Mouse (Mus musculus) kidney, embryonic 14.5 days (tissue): ENCODE measurements around the gene Iltifb. TPM values are rescaled to one million over a fixed set of nuclear protein-coding genes. Genes with fewer than 3 reads are reported as not detected.
"Not testable (repeated sequence)": the region's sequence is repeated elsewhere in the genome, so short reads cannot be mapped to it uniquely, and the experiment has no call there.

Experiments used
- ATAC-seq: fragments of 200-750 bp; cut with Nextera tagmentation; 2 replicates; pipeline ENCODE4 v1.8.0; 2017; ENCODE audit warnings: moderate number of reproducible peaks, mild to moderate bottlenecking, moderate TSS enrichment, moderate library complexity; ENCODE audit not compliant: low FRiP score, low TSS enrichment
- H3K27ac ChIP-seq: fragments of 300-500 bp; sonication (generic); 2 replicates; pipeline ENCODE4 v1.5.1; 2014; ENCODE audit warnings: low read depth, mild to moderate bottlenecking, low read length, moderate library complexity, mixed read lengths
- H3K27me3 ChIP-seq: fragments of 300-500 bp; sonication (generic); 2 replicates; pipeline ENCODE4 v1.6.1; 2014; ENCODE audit warnings: mild to moderate bottlenecking, low read length; ENCODE audit not compliant: control insufficient read depth, insufficient read depth
- H3K36me3 ChIP-seq: fragments of 300-500 bp; sonication (generic); 2 replicates; pipeline ENCODE4 v1.6.1; 2014; ENCODE audit warnings: low read length, mixed read lengths; ENCODE audit not compliant: control insufficient read depth, insufficient read depth
- H3K4me1 ChIP-seq: fragments of 300-500 bp; sonication (generic); 2 replicates; pipeline ENCODE4 v1.6.1; 2014; ENCODE audit warnings: low read length, mixed read lengths; ENCODE audit not compliant: control insufficient read depth, insufficient read depth
- H3K4me2 ChIP-seq: fragments of 300-500 bp; sonication (generic); replicated peaks from 2 replicates; pipeline ENCODE4 v1.6.1; 2014; ENCODE audit warnings: low read depth, mild to moderate bottlenecking, low read length
- H3K4me3 ChIP-seq: fragments of 300-500 bp; sonication (generic); 2 replicates; pipeline ENCODE4 v1.5.1; 2014; ENCODE audit warnings: mild to moderate bottlenecking, low read length
- H3K9ac ChIP-seq: fragments of 300-500 bp; sonication (generic); 2 replicates; pipeline ENCODE4 v1.6.1; 2014; ENCODE audit warnings: low read depth, mild to moderate bottlenecking, low read length, moderate library complexity
- H3K9me3 ChIP-seq: fragments of 300-500 bp; sonication (generic); 2 replicates; pipeline ENCODE4 v1.6.1; 2016; ENCODE audit warnings: low read length; ENCODE audit not compliant: control insufficient read depth
- WGBS: fragments of 180-500 bp; shearing (Covaris S2); extraction: QIAGEN DNeasy Blood & Tissue Kit; methylation state at CpG from one replicate; pipeline ENCODE4 v1.1.7; 2014; 5-methylcytosine and 5-hydroxymethylcytosine counted together
- polyA plus RNA-seq: library from polyadenylated mRNA; unstranded; fragments of >200 nt; fragmentation: Nextera tagmentation; extraction: Ambion mirVana; gene quantifications from 2 replicates; pipeline ENCODE4 v1.2.1, GENCODE M21; 2014

Gene Iltifb
- polyA plus RNA-seq, 1 experiment from 2014 or later: not detected

DNA sequence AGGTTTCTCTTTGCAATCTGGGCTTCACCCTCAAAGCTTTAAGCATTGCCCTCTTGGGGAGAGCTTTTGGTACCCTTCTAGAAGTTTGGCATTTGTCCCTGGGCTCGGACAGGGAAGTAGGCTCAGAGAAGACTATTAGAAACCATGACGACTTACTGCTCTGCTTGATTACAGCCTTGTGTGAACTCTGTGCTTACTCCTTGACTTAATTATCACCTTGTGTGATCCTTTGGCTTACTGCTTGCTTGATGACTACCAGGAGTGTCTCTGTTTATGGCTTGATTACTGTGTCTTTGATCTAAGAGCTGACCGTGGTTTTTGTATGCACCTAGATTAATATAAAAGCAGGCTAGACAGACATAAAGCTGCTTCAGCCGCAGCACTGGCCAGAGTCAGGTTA lies 16.8 kb downstream of the Iltifb start:
- H3K4me3 ChIP-seq, H3K9me3 ChIP-seq, H3K27ac ChIP-seq, H3K36me3 ChIP-seq, H3K4me1 ChIP-seq, ATAC-seq, H3K9ac ChIP-seq, H3K27me3 ChIP-seq, H3K4me2 ChIP-seq: not testable (repeated sequence)
- WGBS: no CpG with 5 or more reads among the region's 4 CpGs

DNA sequence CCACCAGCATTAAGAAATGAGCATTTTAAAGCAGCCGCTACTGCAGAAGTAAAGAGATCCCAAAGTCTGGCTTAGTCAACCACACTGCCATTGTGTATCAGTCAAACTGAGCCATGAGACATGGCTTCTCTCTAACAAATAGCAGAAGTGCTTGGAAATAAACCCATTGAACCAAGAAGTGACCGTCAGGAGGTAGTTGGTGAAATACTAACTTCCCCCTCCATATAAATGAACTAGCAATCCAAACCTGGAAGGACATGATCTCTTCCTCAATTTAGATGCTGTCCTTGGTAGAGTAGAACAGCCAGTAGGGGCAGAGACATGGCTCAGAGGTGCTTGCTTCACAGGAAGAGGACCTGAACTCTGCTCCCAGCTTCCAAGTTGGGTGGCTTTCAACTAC lies 23.4 kb downstream of the Iltifb start:
- not testable (repeated sequence) for H3K9ac ChIP-seq, H3K4me2 ChIP-seq, H3K4me3 ChIP-seq, H3K4me1 ChIP-seq, ATAC-seq, H3K27me3 ChIP-seq, H3K36me3 ChIP-seq, H3K9me3 ChIP-seq, H3K27ac ChIP-seq
- WGBS: 100% methylated on average over 1 of the region's 2 CpGs

DNA sequence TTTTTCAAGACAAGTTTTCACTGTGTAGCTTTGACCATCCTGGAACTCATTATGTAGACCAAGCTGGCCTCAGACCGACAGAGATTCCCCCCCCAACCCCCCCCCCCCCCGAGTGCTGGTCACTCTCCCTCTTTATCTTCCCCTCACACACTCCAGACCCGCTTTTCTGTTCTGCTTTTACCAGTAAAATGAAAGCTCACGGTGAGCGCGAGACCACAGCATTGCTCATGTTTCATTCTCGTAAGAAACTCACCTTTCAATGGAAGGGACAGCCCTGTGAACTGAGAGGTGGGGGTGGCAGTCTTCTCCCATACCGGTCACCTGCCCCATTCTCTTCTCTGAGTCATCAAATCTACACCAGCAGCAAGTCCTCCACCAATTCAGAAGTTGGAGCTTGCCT lies 26.0 kb downstream of the Iltifb start:
- not testable (repeated sequence) for H3K27ac ChIP-seq, H3K9ac ChIP-seq, H3K4me2 ChIP-seq, H3K4me1 ChIP-seq, H3K4me3 ChIP-seq, ATAC-seq, H3K9me3 ChIP-seq, H3K36me3 ChIP-seq, H3K27me3 ChIP-seq
- WGBS: 67% methylated on average over 1 of the region's 8 CpGs

DNA sequence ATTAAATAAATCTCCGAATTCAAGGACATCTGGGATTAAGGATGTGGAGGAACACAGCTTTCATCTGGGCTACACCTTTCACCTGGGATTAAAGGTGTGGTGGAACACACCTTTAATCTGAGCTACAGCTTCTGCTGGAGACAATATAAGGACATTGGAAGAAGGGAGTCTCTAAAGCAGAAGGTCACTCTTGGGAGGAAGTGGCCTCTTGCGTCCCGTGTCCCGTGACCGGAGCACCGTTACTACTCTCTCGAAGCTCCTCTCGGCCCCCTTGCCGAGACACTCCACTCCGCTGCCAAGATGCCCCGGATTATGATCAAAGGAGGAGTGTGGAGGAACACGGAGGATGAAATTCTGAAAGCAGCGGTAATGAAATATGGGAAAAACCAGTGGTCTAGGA lies 36.5 kb downstream of the Iltifb start, which contains the start of gene Gm32802:
TSS of gene Gm32802 (plus strand) at position 301 of the 400 bp plus-strand sequence.
- not testable (repeated sequence) for H3K4me2 ChIP-seq, ATAC-seq
- WGBS: no CpG with 5 or more reads among the region's 13 CpGs

DNA sequence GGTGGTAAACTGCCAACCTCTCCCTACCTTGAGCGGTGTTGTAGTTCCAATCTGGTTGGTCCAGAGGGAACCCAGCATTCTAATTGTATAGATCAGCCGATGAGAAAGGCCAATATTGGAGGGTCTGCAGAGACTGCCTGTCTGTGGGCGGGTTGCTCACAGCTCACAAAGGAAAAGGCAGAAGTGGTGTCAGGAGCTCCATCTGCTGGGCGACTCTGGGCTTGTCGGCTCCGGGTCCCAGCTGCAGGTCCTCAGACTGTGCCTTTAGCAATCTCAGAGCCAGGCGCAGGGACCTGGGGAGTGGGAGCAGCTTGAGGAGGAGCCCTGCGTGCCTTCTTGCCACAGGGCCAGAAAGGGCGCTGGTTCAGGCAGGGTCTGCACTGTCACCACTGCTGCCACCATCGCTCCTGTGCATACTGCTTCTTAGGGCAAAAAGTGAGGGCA lies 44.0 kb downstream of the Iltifb start:
- Histone ChIP-seq H3K4me3 (no peak overlapping the region), H3K27me3 (no peaks in the 10 kb centered on the region), H3K4me1 (no peaks in the 10 kb centered on the region), H3K4me2 (no peak overlapping the region; the same call in 1 of the 2 replicates), H3K9me3 (no peaks in the 10 kb centered on the region), H3K9ac (no peak overlapping the region), H3K27ac (no peak overlapping the region), H3K36me3 (no peaks in the 10 kb centered on the region)
- peak; percentile 87 for ATAC-seq
- 24% methylated on average over 10 of the region's 10 CpGs for WGBS

More for the DNA sequence above, 36.5 kb downstream of the Iltifb start, which contains the start of gene Gm32802:
- not testable (repeated sequence) for H3K27ac ChIP-seq, H3K4me3 ChIP-seq, H3K4me1 ChIP-seq, H3K9ac ChIP-seq, H3K36me3 ChIP-seq, H3K9me3 ChIP-seq, H3K27me3 ChIP-seq

DNA sequence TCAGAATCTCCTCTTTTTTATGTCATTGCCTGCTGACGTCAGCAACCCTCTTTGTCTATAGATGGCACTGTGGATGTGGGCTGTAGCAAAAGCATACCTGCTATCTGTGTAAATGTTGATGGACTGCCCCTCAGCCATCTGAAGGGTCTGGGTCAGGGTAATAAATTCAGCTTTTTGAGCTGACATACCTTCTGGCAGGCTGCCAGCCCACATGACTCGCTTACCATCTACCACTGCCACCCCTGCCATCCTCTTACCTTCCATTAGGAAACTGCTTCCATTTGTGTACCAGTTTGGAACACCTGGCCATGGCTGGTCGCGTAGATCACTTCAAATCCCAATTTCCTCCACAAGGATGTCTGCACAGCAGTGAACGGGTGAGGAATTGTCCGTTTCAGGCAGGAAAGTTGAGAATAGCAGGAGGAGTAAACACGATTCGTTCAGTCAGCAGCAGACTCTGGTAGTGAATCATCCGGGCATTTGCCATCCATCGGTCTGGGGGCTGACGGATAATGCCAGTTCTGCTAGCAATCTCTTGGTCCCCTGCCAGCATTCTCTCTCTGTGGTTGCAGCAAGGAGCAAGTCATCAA lies 45.7 kb downstream of the Iltifb start:
- H3K4me2 ChIP-seq, H3K4me1 ChIP-seq, H3K9ac ChIP-seq, H3K27me3 ChIP-seq, H3K36me3 ChIP-seq, ATAC-seq, H3K27ac ChIP-seq, H3K9me3 ChIP-seq, H3K4me3 ChIP-seq: not testable (repeated sequence)
- WGBS: 65% methylated on average over 11 of the region's 11 CpGs

DNA sequence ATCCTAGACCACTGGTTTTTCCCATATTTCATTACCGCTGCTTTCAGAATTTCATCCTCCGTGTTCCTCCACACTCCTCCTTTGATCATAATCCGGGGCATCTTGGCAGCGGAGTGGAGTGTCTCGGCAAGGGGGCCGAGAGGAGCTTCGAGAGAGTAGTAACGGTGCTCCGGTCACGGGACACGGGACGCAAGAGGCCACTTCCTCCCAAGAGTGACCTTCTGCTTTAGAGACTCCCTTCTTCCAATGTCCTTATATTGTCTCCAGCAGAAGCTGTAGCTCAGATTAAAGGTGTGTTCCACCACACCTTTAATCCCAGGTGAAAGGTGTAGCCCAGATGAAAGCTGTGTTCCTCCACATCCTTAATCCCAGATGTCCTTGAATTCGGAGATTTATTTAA lies 54.2 kb downstream of the Iltifb start, which contains the start of gene Gm32717:
TSS of gene Gm32717 (minus strand) at position 101 of the 400 bp plus-strand sequence.
- H3K36me3 ChIP-seq, H3K9ac ChIP-seq, H3K4me1 ChIP-seq, H3K27me3 ChIP-seq, H3K27ac ChIP-seq, H3K4me3 ChIP-seq, ATAC-seq, H3K4me2 ChIP-seq, H3K9me3 ChIP-seq: not testable (repeated sequence)
- WGBS: no CpG with 5 or more reads among the region's 13 CpGs

Other genes with a start within 250 kb of the Iltifb start
- gene Mdm1, start 153.2 kb downstream of the Iltifb start, polyA plus RNA-seq: 18.3 and 32.2 TPM in 2 replicates
- not detected in 2 replicates for gene Il22, start 90.1 kb downstream of the Iltifb start, polyA plus RNA-seq
- gene Gm32717, start 54.3 kb downstream of the Iltifb start, polyA plus RNA-seq: not detected in 2 replicates
- gene Gm32802, start 36.4 kb downstream of the Iltifb start, polyA plus RNA-seq: not detected in 2 replicates
- gene Gm9040, start 31.9 kb upstream of the Iltifb start, polyA plus RNA-seq: not detected in 2 replicates
- gene Gm9044, start 37.4 kb upstream of the Iltifb start, polyA plus RNA-seq: not detected in 2 replicates
- not detected in 2 replicates for gene Gm9045, start 42.8 kb upstream of the Iltifb start, polyA plus RNA-seq
- not detected in 2 replicates for gene Gm9046, start 48.2 kb upstream of the Iltifb start, polyA plus RNA-seq
- gene Gm9048, start 53.6 kb upstream of the Iltifb start, polyA plus RNA-seq: 0.10 TPM in 1 of 2 replicates, not detected in the other
- not detected in 2 replicates for gene Gm9049, start 59.1 kb upstream of the Iltifb start, polyA plus RNA-seq
- not detected in 2 replicates for gene Ifng, start 146.0 kb upstream of the Iltifb start, polyA plus RNA-seq